Mouse (Mus musculus) spleen, embryonic (tissue): Measurements from ENCODE around the gene Hsd17b3.

Source experiments
- CTCF ChIA-PET: fragments of 350-600 bp; sonication (Branson Sonifier 250); formaldehyde crosslinking; loops from one replicate; lab custom pipeline; 2022; lab: Charles Lee

The Hsd17b3 gene

DNA sequence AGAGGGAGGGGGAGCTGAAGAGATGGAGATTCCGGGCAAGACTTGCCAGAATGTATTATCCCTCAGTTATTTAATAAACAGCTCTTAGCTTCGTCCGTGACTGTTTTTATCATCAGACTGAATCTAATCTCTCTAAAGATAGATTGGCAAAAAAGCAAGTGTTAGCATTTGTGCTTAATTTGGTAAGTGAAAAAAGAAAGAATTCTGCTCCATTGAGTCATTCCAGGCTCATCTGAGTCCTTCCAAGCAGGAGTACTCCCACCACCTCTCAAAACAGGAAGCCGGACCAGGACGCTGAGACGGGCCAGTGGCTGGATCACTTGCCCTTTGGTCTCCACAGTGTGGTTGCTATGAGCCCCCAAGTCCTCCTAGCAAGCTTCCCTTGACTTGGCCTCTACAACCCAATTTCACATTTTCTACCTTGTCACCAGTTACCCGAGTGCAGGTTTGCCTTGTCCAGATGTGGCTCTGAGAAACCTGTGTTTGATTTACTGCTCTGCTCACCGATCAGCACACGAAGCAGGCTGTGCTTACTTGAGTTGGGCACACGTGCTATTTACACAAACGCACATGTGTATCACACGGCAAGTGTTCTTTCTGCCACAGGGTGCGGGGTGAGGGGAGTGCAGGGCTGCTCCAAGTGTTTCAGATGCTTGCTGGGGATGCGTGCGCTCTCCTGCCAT lies 66.1 kb downstream of the Hsd17b3 start:
- CTCF ChIA-PET: no interaction called here

DNA sequence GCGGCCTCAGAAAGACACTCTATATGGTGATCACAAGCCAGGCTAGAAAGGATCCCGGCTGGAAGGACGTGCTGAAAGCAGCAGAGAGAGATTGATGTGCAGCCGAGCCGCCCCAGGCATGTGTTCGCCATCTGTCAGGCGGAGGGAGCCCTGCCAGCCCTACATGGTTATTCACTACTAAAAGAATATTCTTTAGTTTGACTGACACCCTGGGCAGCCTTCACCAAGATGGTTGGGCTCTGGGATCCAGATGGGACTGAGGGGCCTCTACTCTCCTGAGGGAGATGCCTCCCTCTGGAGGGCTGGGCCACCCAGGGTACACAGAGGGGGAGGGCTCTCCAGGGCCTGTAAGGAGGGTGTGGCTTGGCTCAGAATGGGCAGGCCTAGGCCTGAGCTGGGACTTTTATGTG lies 68.1 kb downstream of the Hsd17b3 start:
- CTCF ChIA-PET: no interaction called here

DNA sequence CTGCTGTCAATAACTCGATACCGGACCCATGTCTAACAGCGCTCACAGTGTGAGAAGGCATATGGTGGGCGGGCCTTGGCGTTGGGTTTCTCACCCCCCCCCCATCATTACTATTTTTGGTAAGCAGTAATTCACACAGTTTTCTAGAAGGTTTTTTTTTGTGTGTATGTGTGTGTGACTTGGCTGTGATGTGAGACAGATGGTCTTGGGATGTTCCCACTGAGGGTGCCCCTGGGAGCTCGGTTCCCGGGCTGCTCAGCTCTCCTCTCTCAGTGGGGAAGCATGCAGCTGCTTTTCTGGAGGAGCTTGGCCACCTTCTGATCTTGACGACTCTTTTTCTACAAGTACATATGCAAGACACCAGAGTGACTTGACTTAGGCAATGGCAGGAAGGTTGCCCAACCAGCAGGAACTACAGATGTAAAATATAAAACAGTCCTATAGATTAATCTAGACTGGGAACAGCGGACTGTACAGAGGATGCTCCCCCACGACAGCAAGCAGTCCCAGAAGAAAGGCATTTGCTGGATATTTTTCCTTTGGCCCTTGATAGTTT lies 70.4 kb downstream of the Hsd17b3 start:
- CTCF ChIA-PET: no interaction called here

DNA sequence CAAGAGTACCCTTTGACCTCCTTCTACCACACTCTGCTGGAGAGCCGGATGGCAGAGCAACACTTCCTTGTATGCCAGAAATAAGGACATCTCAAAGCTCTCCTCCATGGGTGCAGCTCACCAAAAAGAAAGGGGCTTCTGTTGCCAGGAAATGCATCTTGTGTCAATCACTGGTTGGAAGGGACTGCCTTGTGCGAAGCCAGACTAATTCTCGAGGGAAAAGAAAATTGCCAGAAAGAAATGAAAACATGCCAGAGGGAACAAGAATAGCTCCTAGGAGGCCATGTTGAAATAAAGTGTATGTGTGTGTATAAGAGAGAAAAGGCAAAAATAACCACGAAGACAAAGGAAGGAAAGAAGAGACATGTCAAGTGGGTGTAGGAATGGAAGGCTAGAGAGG lies 73.0 kb downstream of the Hsd17b3 start:
- CTCF ChIA-PET: no interaction called here

DNA sequence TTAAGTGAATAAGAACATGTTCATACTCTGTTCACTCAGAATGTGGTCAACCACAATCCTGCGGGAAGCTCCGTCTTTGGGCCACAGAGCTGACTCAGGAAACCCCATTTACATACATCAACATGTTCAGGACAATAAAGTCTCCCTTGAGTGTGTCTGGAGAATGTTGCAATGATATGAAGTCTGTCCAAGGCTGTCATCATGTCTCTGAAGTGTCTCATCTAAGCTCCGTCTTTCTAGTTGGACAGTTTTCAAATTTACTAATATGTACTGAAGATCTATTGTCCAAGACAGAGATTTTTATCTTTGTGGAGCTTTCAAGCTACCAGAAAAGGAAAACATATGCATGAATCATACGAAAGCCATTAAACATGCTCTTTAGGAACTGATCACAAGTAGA lies 77.9 kb downstream of the Hsd17b3 start:
- CTCF ChIA-PET: interaction anchor here (0.6 kb wide), 1 partner anchor 654 kb away, joined by 3 read pairs; no protein-coding TSS in a partner anchor
